Mouse (Mus musculus) forebrain, embryonic 14.5 days (tissue): ENCODE measurements around the gene Calm3. TPM values are rescaled to one million over a fixed set of nuclear protein-coding genes. Genes with fewer than 3 reads are reported as not detected.
A peak's percentile ranks its signal among the peaks of the same experiment; 100 is the strongest.

Experiments
- ATAC-seq: fragments of 200-750 bp; cut with Nextera tagmentation; 2 replicates; pipeline ENCODE4 v1.8.0; 2017; ENCODE audit warnings: mild to moderate bottlenecking, moderate library complexity
- DNase-seq: peaks from one replicate; pipeline ENCODE4 v3.0.0-alpha.2; 2015; ENCODE audit warnings: low spot score
- H3K27ac ChIP-seq: fragments of 300-500 bp; sonication (generic); 2 replicates; pipeline ENCODE4 v1.5.1; 2014; ENCODE audit warnings: low read depth, mild to moderate bottlenecking, control low read depth, low read length, moderate library complexity
- H3K27me3 ChIP-seq: fragments of 300-500 bp; sonication (generic); replicated peaks from 2 replicates; pipeline ENCODE4 v1.6.1; 2014; ENCODE audit warnings: low read length, control low read depth, mixed read lengths; ENCODE audit not compliant: control insufficient read depth, insufficient read depth
- H3K36me3 ChIP-seq: fragments of 300-500 bp; sonication (generic); 2 replicates; pipeline ENCODE4 v1.6.1; 2014; ENCODE audit warnings: low read length, control low read depth; ENCODE audit not compliant: control insufficient read depth, insufficient read depth
- H3K4me1 ChIP-seq: fragments of 300-500 bp; sonication (generic); 2 replicates; pipeline ENCODE4 v1.6.1; 2014; ENCODE audit warnings: antibody characterized with exemption, low read length, control low read depth; ENCODE audit not compliant: control insufficient read depth, insufficient read depth
- H3K4me2 ChIP-seq: fragments of 300-500 bp; sonication (generic); 2 replicates; pipeline ENCODE4 v1.6.1; 2014; ENCODE audit warnings: mild to moderate bottlenecking, control low read depth, low read length
- H3K4me3 ChIP-seq: fragments of 300-500 bp; sonication (generic); 2 replicates; pipeline ENCODE4 v1.5.1; 2014; ENCODE audit warnings: low read depth, low read length, control low read depth
- H3K9ac ChIP-seq: fragments of 300-500 bp; sonication (generic); 2 replicates; pipeline ENCODE4 v1.6.1; 2014; ENCODE audit warnings: mild to moderate bottlenecking, low read length, control low read depth, moderate library complexity
- H3K9me3 ChIP-seq: fragments of 300-500 bp; sonication (generic); replicated peaks from 2 replicates; pipeline ENCODE4 v1.6.1; 2016; ENCODE audit warnings: low read length, control low read depth, mixed read lengths; ENCODE audit not compliant: control insufficient read depth
- WGBS: fragments of 180-500 bp; shearing (Covaris S2); extraction: QIAGEN DNeasy Blood & Tissue Kit; methylation state at CpG from one replicate; pipeline ENCODE4 v1.1.7; 2014; 5-methylcytosine and 5-hydroxymethylcytosine counted together
- polyA plus RNA-seq: library from polyadenylated mRNA; unstranded; fragments of >200 nt; fragmentation: Nextera tagmentation; extraction: Ambion mirVana; gene quantifications from 2 replicates; pipeline ENCODE4 v1.2.1, GENCODE M21; 2014

Calm3 gene
- polyA plus RNA-seq, 1 experiment from 2014 or later: 473 TPM

GRCm38 (mm10) chr7:16930850-16931249, 6.9 kb upstream of the Calm3 start:
- peaks cover 2% of the 10 kb centered on the region; the same call in 1 of the 2 replicates for H3K4me1 ChIP-seq
- no peaks in the 10 kb centered on the region for H3K27me3 ChIP-seq
- no peaks in the 10 kb centered on the region for H3K36me3 ChIP-seq
- H3K4me2 ChIP-seq: no peak overlapping the region
- no peak overlapping the region for H3K4me3 ChIP-seq
- WGBS: 3% methylated on average over 1 of the region's 1 CpGs
- H3K27ac ChIP-seq: no peak overlapping the region
- DNase-seq: peak; percentile 80
- peak; percentile 18; the same call in 1 of the 2 replicates for ATAC-seq
- H3K9ac ChIP-seq: no peak overlapping the region
- H3K9me3 ChIP-seq: no peaks in the 10 kb centered on the region

DNA sequence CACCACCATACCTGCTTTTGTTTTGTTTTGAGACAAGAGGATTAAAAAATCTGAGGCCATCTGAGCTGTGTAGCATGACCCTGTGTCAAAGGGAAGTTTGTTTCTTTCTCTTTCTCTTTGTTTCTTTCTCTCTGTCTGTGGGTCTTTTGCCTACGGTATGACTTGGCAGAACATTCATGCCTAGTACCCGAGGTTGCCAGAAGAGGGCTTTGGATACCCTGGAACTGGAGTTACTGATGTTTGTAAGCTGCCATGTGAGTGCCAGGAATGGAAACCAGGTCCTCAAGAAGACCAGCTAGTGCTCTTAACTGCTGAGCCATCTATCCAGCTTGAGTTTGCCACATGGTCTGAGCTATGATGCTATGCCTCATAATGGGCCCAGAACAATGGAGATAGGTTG, 4.4 kb upstream of the Calm3 start:
- Histone ChIP-seq H3K4me1 (peaks cover 2% of the 10 kb centered on the region; the same call in 1 of the 2 replicates), H3K27ac (no peak overlapping the region), H3K4me2 (no peak overlapping the region), H3K36me3 (no peaks in the 10 kb centered on the region), H3K4me3 (no peak overlapping the region), H3K27me3 (no peaks in the 10 kb centered on the region), H3K9ac (no peak overlapping the region), H3K9me3 (no peaks in the 10 kb centered on the region)
- DNase-seq (no peak), ATAC-seq (no peak)
- WGBS: 34% methylated on average over 2 of the region's 2 CpGs

GRCm38 (mm10) chr7:16923283-16924036, 454 bp downstream of the Calm3 start:
- Histone ChIP-seq H3K36me3 (peaks cover 23% of the 10 kb centered on the region), H3K9ac (peak overlapping the region; percentile 98), H3K27me3 (no peaks in the 10 kb centered on the region), H3K4me1 (peaks cover 28% of the 10 kb centered on the region), H3K4me3 (peak overlapping the region; percentile 83), H3K27ac (peak overlapping the region; percentile 92), H3K9me3 (no peaks in the 10 kb centered on the region), H3K4me2 (peak overlapping the region; percentile 93)
- DNase-seq: no peak
- under 1% methylated on average over 51 of the region's 57 CpGs for WGBS
- peak; percentile 11 for ATAC-seq

GRCm38 (mm10) chr7:16922360-16922973, 1.4 kb downstream of the Calm3 start:
- no peaks in the 10 kb centered on the region for H3K9me3 ChIP-seq
- H3K9ac ChIP-seq: peak overlapping the region; percentile 98
- 43% methylated on average over 10 of the region's 10 CpGs for WGBS
- ATAC-seq (no peak), DNase-seq (peak; percentile 50)
- peaks cover 28% of the 10 kb centered on the region for H3K4me1 ChIP-seq
- H3K27ac ChIP-seq: peak overlapping the region; percentile 92
- no peaks in the 10 kb centered on the region for H3K27me3 ChIP-seq
- peak overlapping the region; percentile 83 for H3K4me3 ChIP-seq
- H3K4me2 ChIP-seq: peak overlapping the region; percentile 93
- H3K36me3 ChIP-seq: peaks cover 33% of the 10 kb centered on the region

DNA sequence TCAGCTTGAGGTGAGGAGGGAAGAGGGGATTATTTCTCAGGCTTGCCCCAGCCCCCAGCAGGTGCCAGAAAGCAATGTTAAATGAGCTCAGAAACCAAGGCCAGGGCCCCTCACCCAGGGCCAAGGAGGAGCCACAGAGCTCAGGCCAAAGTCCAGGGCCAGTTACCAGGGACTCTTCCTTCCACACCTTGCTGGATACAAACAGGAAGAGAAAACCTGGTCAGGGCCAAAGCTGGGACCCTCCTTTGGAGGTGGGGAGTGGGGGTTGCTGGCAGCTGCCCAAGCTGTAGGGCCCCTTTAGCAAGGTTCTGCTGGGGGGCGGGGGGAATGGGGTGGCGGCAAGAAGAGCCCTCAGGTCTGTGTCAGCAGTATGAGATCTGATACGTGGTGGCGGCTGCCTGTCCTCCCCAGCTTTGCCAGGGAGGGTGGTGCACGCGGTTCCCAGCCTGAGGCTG, 2.0 kb downstream of the Calm3 start:
- Histone ChIP-seq H3K4me3 (peak overlapping the region; percentile 83), H3K27me3 (no peaks in the 10 kb centered on the region), H3K27ac (peak overlapping the region; percentile 92), H3K36me3 (peaks cover 38% of the 10 kb centered on the region), H3K9me3 (no peaks in the 10 kb centered on the region), H3K4me2 (peak overlapping the region; percentile 93), H3K4me1 (peaks cover 28% of the 10 kb centered on the region), H3K9ac (peak overlapping the region; percentile 98)
- DNase-seq: no peak
- 36% methylated on average over 6 of the region's 6 CpGs for WGBS
- ATAC-seq: no peak

DNA sequence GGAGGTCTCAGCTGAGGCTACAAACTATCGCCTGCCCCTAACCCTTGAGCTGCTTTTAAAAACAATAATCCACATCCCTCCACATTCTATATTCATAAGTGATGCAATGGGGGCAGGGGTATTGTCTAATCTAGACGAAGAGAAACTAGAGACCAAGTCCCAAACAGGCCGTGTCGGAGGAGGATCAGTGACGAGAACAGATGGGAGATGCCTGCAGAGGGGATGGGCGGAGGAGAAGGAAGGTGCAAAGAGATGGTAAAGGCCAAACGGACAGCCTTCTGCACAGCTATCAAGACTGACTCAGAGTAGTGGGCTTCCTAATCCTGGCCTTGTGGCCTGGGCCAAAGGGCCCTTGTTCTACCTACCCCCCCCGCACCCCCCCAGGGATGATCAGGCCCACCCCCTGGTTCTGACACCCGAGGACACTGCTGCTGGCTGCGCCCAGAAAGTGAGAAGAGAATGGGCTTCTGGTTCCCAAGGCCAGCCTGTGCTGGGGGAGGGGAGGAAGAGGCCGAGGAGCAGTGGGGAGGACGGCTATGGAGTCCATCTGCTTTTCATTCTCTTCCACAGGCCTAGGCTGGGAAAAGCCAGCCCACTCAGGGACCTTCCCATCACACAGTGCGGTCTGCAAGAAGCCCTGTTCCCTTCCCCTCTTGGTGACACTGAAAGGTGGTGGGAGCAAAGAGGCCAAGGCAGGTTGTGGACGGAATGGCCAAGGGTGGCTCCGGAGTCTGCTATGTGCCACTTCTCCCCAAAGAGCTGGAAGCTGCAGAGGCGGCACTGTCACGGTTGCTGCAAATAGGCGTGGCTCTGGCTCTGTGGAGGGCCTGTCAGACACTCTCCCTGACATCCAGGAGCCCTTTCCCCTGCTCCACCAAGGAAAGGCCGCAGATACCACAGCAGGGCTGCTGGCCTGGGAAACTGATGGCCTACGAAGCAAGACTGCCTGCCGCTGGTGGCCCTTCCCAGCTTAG, 2.8 kb downstream of the Calm3 start:
- WGBS: 43% methylated on average over 21 of the region's 21 CpGs

DNA sequence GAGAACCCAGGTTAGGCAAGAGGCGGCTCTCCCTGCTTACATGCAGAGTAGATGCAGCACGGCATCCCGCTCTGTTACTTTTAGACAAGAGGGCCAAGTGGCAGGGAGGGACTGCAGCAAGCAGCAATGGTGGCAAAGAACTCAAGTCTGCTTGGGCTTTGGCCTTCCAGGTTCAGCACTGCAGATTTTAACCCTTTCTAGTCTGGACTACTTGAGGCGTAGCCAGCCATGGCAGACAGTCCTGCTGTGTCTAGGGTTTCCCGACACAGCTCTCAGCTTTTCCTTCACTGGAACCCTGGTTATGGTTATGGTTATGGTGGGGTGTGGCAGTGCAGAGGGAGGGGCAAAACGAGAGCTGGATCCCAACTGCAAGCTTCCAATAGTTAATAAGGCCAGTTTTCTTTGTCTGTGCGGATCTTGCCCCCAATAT, 3.7 kb downstream of the Calm3 start:
- ATAC-seq (no peak), DNase-seq (no peak)
- H3K4me3 ChIP-seq: no peak overlapping the region
- H3K27ac ChIP-seq: no peak overlapping the region
- peak overlapping the region; percentile 93 for H3K4me2 ChIP-seq
- peak overlapping the region; percentile 40; the same call in 1 of the 2 replicates for H3K9ac ChIP-seq
- peaks cover 28% of the 10 kb centered on the region for H3K4me1 ChIP-seq
- H3K27me3 ChIP-seq: no peaks in the 10 kb centered on the region
- peaks cover 56% of the 10 kb centered on the region for H3K36me3 ChIP-seq
- H3K9me3 ChIP-seq: no peaks in the 10 kb centered on the region
- 82% methylated on average over 7 of the region's 7 CpGs for whole genome bisulfite sequencing

More for the DNA sequence above, 2.8 kb downstream of the Calm3 start:
- H3K4me3 ChIP-seq: peak overlapping the region; percentile 83
- H3K4me1 ChIP-seq: peaks cover 28% of the 10 kb centered on the region
- no peaks in the 10 kb centered on the region for H3K27me3 ChIP-seq
- H3K9ac ChIP-seq: peak overlapping the region; percentile 98
- H3K4me2 ChIP-seq: peak overlapping the region; percentile 93
- H3K27ac ChIP-seq: peak overlapping the region; percentile 92
- no peaks in the 10 kb centered on the region for H3K9me3 ChIP-seq
- ATAC-seq (no peak), DNase-seq (peak; percentile 30)
- peaks cover 46% of the 10 kb centered on the region for H3K36me3 ChIP-seq

DNA sequence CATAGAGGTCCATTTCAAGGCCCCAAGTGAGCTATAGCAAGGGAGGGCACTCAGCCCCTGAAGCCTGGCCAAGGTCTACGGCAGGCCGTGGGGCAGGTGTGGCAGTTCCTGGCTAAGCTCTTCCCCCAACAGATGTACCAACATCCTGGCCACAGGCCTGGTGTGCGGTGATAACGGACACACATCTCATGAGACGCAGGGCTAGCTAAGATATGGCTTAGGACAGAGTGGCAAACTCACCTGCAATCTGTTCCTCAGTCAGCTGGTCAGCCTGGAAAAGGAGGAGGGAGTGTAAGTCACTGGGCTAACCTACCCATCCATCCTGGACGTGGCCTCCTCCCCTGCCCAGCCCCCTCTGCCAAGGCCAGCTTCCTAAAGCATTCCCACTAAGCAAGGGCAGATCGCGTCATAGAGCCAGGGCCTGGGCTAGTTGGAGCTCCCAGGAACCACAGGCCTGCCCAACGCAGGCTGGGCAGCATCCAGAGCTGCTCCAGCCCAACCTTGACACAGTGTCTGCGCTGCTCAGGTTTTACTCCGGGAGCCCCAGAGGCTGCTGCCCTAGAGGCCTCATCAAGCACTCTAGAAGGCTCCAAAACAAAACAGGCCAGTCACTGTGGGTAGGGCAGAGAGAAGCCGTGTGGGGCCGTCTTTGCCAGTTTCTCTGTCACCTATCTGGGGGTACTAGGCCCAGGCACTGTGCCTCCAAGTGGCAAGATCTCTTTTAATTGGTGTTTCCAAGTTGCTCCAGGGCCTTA, 4.3 kb downstream of the Calm3 start:
- H3K4me2 ChIP-seq: peak overlapping the region; percentile 93
- WGBS: 89% methylated on average over 13 of the region's 13 CpGs
- peaks cover 62% of the 10 kb centered on the region for H3K36me3 ChIP-seq
- peak overlapping the region; percentile 40; the same call in 1 of the 2 replicates for H3K9ac ChIP-seq
- peaks cover 28% of the 10 kb centered on the region for H3K4me1 ChIP-seq
- H3K27ac ChIP-seq: no peak overlapping the region
- H3K9me3 ChIP-seq: no peaks in the 10 kb centered on the region
- H3K4me3 ChIP-seq: no peak overlapping the region
- DNase-seq (no peak), ATAC-seq (no peak)
- no peaks in the 10 kb centered on the region for H3K27me3 ChIP-seq
